Mouse (Mus musculus) CD4-positive naive resting alpha-beta T cell, adult 76 days (primary cell): ENCODE measurements around the gene Coa3. TPM values are rescaled to one million over a fixed set of nuclear protein-coding genes. Genes with fewer than 3 reads are reported as not detected.

Experiments
- total RNA-seq: library from RNA; stranded (reverse); gene quantifications from one replicate; pipeline ENCODE4 v1.2.4, GENCODE M21; 2023

Gene Coa3
- 21.3 TPM for total RNA-seq

DNA sequence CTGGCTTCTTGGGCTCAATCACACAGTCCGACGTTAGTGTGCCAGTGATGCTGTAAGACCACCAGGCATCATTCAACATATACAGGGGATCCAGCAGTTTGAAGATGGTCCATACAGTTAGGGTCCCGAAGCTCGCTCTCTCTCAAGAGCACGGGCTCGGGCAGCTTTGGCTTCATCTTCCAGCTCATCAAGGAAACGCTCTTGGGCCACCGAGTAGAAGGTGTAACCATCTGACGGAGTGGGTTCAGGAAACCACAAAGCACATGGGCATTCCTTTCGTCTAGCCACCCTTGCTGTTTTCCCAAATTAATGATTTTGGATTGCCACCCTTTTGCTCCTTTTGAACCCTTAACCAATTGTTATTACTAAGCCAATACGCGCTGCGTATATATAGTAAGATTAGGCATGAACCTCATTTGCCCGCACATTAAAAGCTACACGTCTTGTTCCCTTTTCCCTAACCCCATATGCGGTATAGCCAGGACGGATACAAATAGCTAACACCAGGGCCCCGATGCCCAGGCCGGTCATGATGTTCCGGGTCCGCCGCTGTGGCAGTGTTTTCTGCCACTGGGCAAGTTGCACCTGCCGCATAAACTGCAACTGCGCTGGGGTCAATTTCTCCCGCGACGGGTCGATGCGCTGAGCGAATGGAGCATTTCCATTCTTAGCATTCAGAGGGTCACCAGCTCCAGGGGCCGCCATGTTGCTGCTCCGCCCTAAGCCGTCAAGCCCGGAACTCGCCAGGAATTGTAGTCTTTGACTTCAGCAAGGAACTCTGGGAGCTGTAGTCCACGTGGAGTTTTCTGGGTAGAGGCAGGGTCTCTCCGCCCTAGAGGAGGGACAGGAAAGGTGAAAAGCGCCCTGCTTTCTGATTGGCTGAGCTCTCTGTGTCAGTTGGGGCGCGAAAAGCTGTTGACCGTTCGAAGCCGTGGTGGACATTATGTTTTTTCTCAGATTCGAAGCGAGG lies at the start of gene Coa3, which contains the start of gene Cntd1:
Gene Coa3 (minus strand): TSS at position 892 of the 970 bp plus-strand sequence.
Gene Cntd1 (plus strand): TSS at position 790 of the 970 bp plus-strand sequence.

DNA sequence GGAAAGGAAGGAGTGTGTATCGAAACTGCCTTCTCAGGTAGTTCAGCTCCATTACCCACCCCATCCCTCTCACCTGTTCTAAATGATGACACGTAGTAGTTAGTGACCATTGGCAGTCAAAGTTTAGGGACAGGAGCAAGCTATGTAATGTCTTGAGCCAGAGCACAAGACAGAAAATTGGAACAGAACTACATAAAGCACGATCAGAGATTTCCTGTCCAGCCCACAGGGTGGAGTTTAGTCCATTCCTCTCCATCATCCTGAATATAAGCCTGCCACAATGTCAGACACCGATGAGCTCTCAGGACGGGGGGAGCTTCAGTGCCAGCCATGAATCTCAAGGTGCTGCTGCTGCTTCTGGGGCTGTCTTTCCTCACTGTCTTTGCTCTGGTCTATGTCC lies 45.8 kb upstream of the Coa3 start, which contains the start of gene Aoc2:
Gene Aoc2 (plus strand): TSS at position 301 of the 400 bp plus-strand sequence.

DNA sequence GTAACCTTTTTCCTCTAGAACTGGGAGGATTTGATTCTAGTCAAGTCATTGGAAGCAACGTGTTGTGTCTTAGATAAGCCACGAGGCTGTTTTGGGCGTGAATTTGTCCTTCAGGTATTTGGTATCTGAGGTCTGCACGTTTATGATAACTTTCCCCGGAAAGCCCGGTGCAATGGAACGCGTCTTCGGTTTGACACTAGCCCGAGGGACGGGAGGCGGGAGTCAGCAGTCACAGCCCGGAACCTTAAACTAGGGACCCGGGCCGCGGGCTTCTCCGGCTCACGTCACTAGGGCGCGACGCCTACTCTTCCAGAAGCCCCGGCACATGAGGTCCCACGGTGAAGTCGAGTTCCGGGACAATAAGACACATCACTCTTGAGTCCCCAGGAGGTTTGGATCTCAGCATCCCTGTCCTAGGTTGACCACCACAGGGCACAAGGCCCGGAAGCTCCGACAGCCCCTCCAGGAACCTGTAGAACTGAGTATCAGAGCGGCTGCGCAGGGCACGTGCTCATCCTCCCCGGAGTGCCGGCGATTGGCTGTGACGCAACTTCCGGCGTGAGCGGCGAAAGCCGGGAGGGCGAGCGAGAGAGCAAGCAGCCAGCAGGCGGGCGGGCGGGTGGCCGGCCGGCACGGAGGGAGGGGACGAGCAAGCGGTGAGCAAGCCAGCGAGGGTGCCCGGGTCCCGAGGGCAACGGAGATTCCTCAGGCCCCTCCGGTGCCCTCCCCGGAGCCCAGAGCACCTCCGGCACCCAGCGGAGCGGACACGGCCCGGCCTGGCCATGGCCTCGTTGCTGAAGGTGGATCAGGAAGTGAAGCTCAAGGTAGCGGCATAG lies 37.0 kb upstream of the Coa3 start, which contains the start of gene Psme3:
Gene Psme3 (plus strand): TSS at position 549 of the 836 bp plus-strand sequence.

DNA sequence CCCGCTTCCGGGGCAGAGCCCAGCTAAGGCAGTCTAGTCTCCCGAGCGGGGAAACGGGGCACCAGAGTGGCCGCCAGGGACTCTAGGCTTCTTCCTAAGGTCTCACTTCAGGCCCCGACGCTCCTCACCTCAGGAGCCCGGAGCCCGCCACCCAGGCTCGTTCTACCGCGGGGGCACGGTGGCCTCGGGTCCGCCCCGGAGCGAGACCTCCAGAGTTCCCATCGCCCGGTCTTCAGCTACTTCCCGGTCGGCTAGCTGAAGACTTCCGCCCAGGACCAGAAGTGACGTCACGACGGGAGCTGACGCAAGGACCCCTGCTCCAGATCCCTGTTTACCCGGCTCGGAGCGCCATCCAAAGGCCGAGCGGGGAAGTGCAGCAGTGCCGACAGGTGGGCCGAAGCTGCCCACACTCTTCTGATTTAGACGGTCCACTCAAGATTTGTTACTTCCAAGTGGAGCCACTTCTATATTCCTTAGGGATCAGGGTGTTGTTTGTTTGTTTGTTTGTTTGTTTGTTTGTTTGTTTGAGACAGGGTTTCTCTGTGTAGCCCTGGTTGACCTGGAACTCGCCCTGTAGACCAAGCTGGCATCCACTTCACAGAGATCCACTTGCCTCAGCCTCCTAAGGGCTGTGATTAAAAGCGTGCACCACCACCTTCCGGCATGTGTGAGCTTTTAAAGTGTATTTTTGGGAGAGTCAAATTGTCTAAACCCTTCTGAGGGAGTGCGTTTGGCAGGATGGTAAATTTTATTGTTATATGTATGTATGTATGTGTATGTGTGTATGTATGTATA lies 23.3 kb upstream of the Coa3 start, which contains the start of gene Becn1:
Gene Becn1 (minus strand): TSS at position 283 of the 795 bp plus-strand sequence.

DNA sequence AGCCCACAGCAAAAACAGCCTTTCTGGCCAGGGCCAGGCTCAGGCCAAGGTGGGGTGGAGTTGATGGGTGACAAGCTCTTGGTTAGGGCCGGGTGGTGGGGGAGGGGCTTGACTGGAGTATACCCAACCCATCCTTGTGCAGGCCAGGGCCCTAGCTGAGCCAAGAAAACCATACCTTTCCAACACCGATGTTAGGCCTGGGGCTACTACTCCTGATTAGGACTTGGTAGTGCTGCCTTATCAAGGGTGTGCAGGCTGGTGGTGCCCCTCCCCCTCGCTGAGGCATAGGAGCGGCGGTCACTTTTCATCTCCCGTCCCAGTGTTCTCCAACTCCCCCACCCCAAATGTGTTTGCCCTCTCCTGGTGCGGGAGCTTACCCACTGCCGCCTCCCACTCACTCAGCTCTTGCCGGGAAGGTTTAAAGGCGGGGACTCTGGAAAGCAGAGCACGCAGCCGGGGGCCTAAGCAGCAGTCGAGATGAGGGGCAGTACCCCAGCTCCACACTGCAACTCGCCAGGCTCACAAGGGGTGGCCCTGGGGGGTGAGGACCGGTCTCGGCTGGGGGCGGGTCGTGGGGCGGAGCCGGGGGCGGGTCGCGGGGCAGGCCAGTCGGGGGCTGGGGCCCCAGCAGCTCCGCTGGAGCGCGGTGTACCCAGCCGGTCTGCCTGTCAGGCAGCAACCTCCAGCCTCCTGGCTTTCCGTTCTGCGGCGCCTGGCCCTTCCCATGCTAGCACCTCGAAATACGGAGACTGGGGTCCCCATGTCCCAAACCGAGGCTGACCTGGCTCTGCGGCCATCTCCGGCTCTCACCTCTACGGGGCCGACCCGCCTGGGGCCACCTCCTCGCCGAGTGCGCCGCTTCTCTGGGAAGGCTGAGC lies 18.7 kb downstream of the Coa3 start, which contains the start of gene Wnk4:
Gene Wnk4 (plus strand): TSS at position 620 of the 878 bp plus-strand sequence.

DNA sequence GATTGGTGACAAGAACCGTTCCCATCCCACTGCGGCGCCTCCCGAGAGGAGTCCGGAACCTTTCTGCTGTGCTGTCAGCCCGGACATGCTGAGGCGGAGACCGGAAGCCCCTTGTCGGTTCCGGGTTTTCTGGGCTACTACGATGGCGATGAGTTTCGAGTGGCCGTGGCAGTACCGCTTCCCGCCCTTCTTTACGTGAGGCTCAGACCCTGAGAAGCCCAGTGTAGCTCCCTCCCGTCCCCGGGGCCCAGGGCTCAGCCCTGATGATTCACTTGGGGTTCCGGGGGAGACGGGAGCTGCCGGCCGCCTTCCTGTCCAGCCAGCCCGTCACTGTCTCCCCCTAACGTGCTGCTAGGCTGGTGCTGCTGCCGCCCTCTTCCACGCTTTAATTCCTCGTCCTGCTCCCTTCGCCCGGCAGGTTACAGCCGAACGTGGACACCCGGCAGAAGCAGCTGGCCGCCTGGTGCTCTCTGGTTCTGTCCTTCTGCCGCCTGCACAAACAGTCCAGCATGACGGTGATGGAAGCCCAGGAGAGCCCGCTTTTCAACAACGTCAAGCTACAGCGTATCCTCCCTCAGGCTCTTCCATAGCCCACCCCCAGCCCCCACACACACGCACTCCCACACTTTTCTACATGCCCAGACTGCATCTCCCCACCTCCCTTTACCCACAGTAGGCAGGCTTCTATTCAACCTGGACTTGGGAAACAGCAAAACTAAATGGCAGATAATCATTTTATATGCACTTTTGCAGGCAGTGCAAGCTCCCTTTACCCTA lies 25.1 kb downstream of the Coa3 start, which contains the start of gene Vps25:
Gene Vps25 (plus strand): TSS at position 95 of the 777 bp plus-strand sequence.

DNA sequence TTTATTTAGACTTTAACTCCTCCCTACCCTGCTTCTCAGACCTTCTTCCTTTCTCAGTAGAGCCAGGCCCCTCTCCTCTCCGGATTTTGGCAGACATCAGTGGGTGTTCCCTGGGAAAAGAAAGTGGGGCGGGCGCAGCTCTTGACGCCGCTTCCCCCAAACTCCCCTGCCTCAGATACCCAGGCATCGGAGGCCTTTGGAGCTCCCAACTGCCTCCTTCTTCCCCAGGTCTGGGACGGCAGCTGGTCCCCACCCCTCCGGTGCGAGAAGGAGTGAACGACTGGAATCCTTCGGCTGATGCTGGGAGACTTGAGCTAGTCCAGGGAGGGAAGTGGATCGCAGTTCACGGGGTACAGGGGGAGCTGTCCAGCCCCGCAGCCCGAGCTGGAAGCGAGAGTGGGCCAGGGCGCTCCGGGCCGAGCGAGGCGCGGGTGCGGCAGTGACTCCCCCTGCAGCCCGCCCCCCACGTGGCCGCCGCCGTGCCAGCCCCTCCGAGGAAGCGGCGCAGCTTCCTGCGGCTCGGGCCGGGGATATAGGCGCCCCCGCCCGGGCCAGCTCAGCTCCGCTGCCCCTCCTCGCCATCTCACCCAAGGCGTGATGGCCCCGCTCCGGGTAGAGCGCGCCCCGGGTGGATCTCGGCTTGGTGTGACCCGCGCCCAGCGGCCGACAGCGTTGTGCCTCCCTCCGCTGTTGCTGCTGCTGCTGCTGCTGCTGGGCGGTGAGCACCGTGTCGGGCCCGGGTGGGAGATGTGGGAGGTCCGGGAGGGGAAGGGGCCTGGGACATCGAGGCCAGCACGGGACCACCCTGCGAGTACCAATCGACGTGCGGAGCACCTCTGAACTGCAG lies 32.8 kb downstream of the Coa3 start, which contains the start of gene Ramp2:
Gene Ramp2 (plus strand): TSS at position 174 of the 847 bp plus-strand sequence.

Other genes with a start within 250 kb of the Coa3 start
- gene Naglu, start 209.1 kb downstream of the Coa3 start, total RNA-seq, result 10.0 TPM
- gene Hsd17b1, start 200.7 kb downstream of the Coa3 start, total RNA-seq, result not detected
- 11.0 TPM for gene Coasy, start 196.5 kb downstream of the Coa3 start, total RNA-seq
- gene Mlx, start 191.8 kb downstream of the Coa3 start, total RNA-seq, result 31.3 TPM
- 1.8 TPM for gene Psmc3ip, start 183.7 kb downstream of the Coa3 start, total RNA-seq
- gene Retreg3, start 159.2 kb downstream of the Coa3 start, total RNA-seq, result 78.0 TPM
- 12.4 TPM for gene Tubg1, start 159.2 kb downstream of the Coa3 start, total RNA-seq
- 1.7 TPM for gene Tubg2, start 123.2 kb downstream of the Coa3 start, total RNA-seq
- gene Cntnap1, start 108.6 kb downstream of the Coa3 start, total RNA-seq, result 0.32 TPM
- gene Plekhh3, start 107.8 kb downstream of the Coa3 start, total RNA-seq, result 0.35 TPM
- not detected for gene Ccr10, start 103.7 kb downstream of the Coa3 start, total RNA-seq
- gene Ezh1, start 52.7 kb downstream of the Coa3 start, total RNA-seq, result 72.5 TPM
- not detected for gene Ramp2, start 33.1 kb downstream of the Coa3 start, total RNA-seq
- 73.4 TPM for gene Vps25, start 25.4 kb downstream of the Coa3 start, total RNA-seq
- 1.8 TPM for gene Wnk4, start 18.5 kb downstream of the Coa3 start, total RNA-seq
- gene Cntd1, start 102 bp downstream of the Coa3 start, total RNA-seq, result not detected
- 178 TPM for gene Becn1, start 23.2 kb upstream of the Coa3 start, total RNA-seq
- gene Psme3, start 37.1 kb upstream of the Coa3 start, total RNA-seq, result 124 TPM
- 17.0 TPM for gene Aoc2, start 45.9 kb upstream of the Coa3 start, total RNA-seq
- 1.00 TPM for gene Aoc3, start 51.5 kb upstream of the Coa3 start, total RNA-seq
- not detected for gene G6pc, start 88.4 kb upstream of the Coa3 start, total RNA-seq
- 22.1 TPM for gene Aarsd1, start 138.5 kb upstream of the Coa3 start, total RNA-seq
- 2.1 TPM for gene Gm27029, start 145.7 kb upstream of the Coa3 start, total RNA-seq
- 23.7 TPM for gene Rundc1, start 146.0 kb upstream of the Coa3 start, total RNA-seq
- 6.8 TPM for gene Ptges3l, start 146.2 kb upstream of the Coa3 start, total RNA-seq
- 104 TPM for gene Rpl27, start 163.2 kb upstream of the Coa3 start, total RNA-seq
- 55.9 TPM for gene Ifi35, start 169.3 kb upstream of the Coa3 start, total RNA-seq
- gene Rnd2, start 185.9 kb upstream of the Coa3 start, total RNA-seq, result 0.56 TPM
- 5.3 TPM for gene Vat1, start 187.1 kb upstream of the Coa3 start, total RNA-seq